Comparison of ENCODE assay signal across 16 mouse cellular contexts in the genomic region with DNA sequence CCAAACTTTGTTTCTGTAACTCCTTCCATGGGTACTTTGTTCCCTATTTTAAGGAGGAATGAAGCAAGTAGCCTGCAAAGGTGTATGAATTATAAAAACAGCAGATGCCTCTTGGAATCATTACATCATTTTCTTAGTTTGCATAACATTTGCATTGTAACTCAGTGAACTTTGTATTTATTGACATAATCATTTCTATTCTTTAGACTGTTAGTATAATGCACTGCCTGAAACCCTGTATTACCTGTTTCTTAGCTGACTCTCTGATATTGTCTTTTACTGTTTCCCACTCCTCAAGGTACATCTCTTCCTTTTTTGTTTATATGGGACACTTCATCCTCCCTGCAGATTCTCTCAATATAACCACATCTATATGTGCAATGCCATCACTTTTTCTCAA.
"Had no signal": no experiment of that assay in that cellular context is flagged by ENCODE, and none has a peak within 500 bp of the region (broad histone marks: within the 10 kb centered on the region; RNA-seq: fewer than 3 reads in every experiment).

No protein-coding gene starts in this region.

- H3K27ac ChIP-seq: neural tube, embryonic 12.5 days; neural tube, embryonic 13.5 days; neural tube, embryonic 15.5 days; stomach, embryonic 15.5 days had no signal

- DNase-seq: retina, postnatal 1 day; right cerebral cortex, adult 18-20 months; right cerebral cortex, postnatal 14 days; right cerebral cortex, postnatal 25 days; right cerebral cortex, postnatal 4 days; spleen, adult 18-20 months; thymus, adult 18-20 months; thymus, adult 2 months; thymus, postnatal 14 days; thymus, postnatal 25 days; thymus, postnatal 36 days; thymus, postnatal 4 days had no signal

- H3K4me3 ChIP-seq: neural tube, embryonic 12.5 days; neural tube, embryonic 13.5 days; neural tube, embryonic 15.5 days; stomach, embryonic 15.5 days had no signal

- H3K9me3 ChIP-seq: neural tube, embryonic 12.5 days; neural tube, embryonic 13.5 days; neural tube, embryonic 15.5 days; stomach, embryonic 15.5 days had no signal

- H3K4me1 ChIP-seq: neural tube, embryonic 12.5 days; neural tube, embryonic 13.5 days; neural tube, embryonic 15.5 days; stomach, embryonic 15.5 days had no signal

- H3K9ac ChIP-seq: neural tube, embryonic 12.5 days; neural tube, embryonic 13.5 days; neural tube, embryonic 15.5 days; stomach, embryonic 15.5 days had no signal

- H3K36me3 ChIP-seq: neural tube, embryonic 12.5 days; neural tube, embryonic 13.5 days; neural tube, embryonic 15.5 days; stomach, embryonic 15.5 days had no signal

- H3K27me3 ChIP-seq: neural tube, embryonic 12.5 days; neural tube, embryonic 13.5 days; neural tube, embryonic 15.5 days; stomach, embryonic 15.5 days had no signal

- H3K4me2 ChIP-seq: neural tube, embryonic 12.5 days; neural tube, embryonic 13.5 days; neural tube, embryonic 15.5 days; stomach, embryonic 15.5 days had no signal
